Mouse (Mus musculus) intestine, embryonic 16.5 days (tissue): ENCODE results near the gene Glod4. TPM values are rescaled to one million over a fixed set of nuclear protein-coding genes. Genes with fewer than 3 reads are reported as not detected.

Experiments used
- ATAC-seq: fragments of 200-750 bp; cut with Nextera tagmentation; 2 replicates; pipeline ENCODE4 v1.8.0; 2017; ENCODE audit warnings: moderate TSS enrichment, moderate library complexity
- H3K27ac ChIP-seq: fragments of 300-500 bp; sonication (generic); 2 replicates; pipeline ENCODE4 v1.5.1; 2014; ENCODE audit warnings: mild to moderate bottlenecking, low read length
- H3K27me3 ChIP-seq: fragments of 300-500 bp; sonication (generic); replicated peaks from 2 replicates; pipeline ENCODE4 v1.6.1; 2014; ENCODE audit warnings: low read length, control low read depth, mixed read lengths; ENCODE audit not compliant: control insufficient read depth, insufficient read depth
- H3K36me3 ChIP-seq: fragments of 300-500 bp; sonication (generic); 2 replicates; pipeline ENCODE4 v1.6.1; 2014; ENCODE audit warnings: low read length, control low read depth; ENCODE audit not compliant: control insufficient read depth, insufficient read depth
- H3K4me1 ChIP-seq: fragments of 300-500 bp; sonication (generic); 2 replicates; pipeline ENCODE4 v1.6.1; 2014; ENCODE audit warnings: low read length, control low read depth, mixed read lengths; ENCODE audit not compliant: control insufficient read depth, insufficient read depth
- H3K4me2 ChIP-seq: fragments of 300-500 bp; sonication (generic); 2 replicates; pipeline ENCODE4 v1.6.1; 2014; ENCODE audit warnings: low read depth, low read length, control low read depth
- H3K4me3 ChIP-seq: fragments of 300-500 bp; sonication (generic); 2 replicates; pipeline ENCODE4 v1.5.1; 2014; ENCODE audit warnings: mild to moderate bottlenecking, low read length
- H3K9ac ChIP-seq: fragments of 300-500 bp; sonication (generic); 2 replicates; pipeline ENCODE4 v1.6.1; 2014; ENCODE audit warnings: low read depth, low read length
- H3K9me3 ChIP-seq: fragments of 300-500 bp; sonication (generic); 2 replicates; pipeline ENCODE4 v1.6.1; 2016; ENCODE audit warnings: low read length, control low read depth; ENCODE audit not compliant: control insufficient read depth
- WGBS: fragments of 180-500 bp; shearing (Covaris S2); extraction: QIAGEN DNeasy Blood & Tissue Kit; methylation state at CpG from one replicate; pipeline ENCODE4 v1.1.7; 2014; 5-methylcytosine and 5-hydroxymethylcytosine counted together
- polyA plus RNA-seq: library from polyadenylated mRNA; unstranded; fragments of >200 nt; fragmentation: Nextera tagmentation; extraction: Ambion mirVana; gene quantifications from 2 replicates; pipeline ENCODE4 v1.2.1, GENCODE M21; 2015

Glod4 gene
- polyA plus RNA-seq, 1 experiment from 2014 or later, result 129 TPM

DNA sequence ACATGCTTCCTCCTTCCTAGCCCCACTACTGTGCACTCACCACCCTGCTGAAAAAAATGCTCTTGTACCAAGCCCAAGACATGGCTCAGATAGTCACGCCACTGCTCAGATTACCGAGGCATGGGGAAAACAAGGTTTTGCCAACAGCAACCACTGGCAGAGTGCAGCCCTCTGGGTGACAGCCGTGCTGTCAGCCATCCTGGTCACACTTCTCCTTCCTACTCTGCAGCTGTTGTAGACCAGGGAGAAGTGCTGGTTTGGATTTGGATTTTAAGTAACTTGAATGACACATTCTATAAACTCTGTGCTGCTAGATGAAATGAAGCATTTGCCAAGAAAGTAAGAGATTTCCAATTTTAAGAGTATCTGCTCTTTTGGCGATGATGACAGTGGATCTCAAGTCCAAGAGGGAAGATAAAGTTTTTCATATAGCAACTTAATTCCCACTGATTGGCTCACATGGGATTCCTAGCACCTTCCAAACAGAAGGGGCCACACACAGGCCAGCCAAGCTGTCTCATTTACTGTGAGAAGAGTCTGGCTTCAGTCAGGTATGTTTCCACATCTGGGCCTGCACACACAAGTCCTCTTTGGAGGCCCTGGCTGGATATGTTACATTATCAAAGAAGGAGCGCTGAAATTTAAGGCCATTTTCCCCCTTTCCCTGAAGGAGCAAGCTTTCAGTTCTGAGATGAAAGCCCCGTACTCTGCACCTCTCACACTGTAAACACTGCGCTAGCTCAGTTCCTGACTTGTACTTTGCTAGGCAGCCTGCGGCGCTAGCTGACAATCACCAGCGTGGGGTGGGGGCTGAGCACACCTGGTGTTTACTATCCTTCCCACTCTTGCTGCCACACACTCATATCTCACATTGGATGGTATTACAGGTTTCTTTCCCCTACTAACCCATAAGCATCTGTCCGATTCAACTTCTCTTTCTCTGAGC is 136.7 kb downstream of the Glod4 start:
- 0 out of 2 replicates have a peak overlapping the region, but pooled peaks have one; percentile 14 for H3K27ac ChIP-seq
- no peaks in the 10 kb centered on the region for H3K9me3 ChIP-seq
- no peak overlapping the region for H3K4me3 ChIP-seq
- WGBS, result 61% methylated on average over 11 of the region's 11 CpGs
- H3K4me2 ChIP-seq, result no peak overlapping the region
- peak overlapping the region; percentile 3; the same call in 1 of the 2 replicates for H3K9ac ChIP-seq
- H3K36me3 ChIP-seq, result no peaks in the 10 kb centered on the region
- H3K27me3 ChIP-seq, result no peaks in the 10 kb centered on the region
- ATAC-seq, result peak; percentile 48; the same call in 1 of the 2 replicates
- H3K4me1 ChIP-seq, result 0 out of 2 replicates have a peak, but pooled peaks cover 3% of the 10 kb centered on the region

GRCm38 (mm10) chr11:76101154-76101553 is 142.4 kb downstream of the Glod4 start:
- ATAC-seq, result no peak
- Histone ChIP-seq H3K4me1 (peaks cover 26% of the 10 kb centered on the region), H3K4me3 (no peak overlapping the region), H3K4me2 (no peak overlapping the region), H3K9me3 (no peaks in the 10 kb centered on the region), H3K27me3 (no peaks in the 10 kb centered on the region), H3K27ac (0 out of 2 replicates have a peak overlapping the region, but pooled peaks have one; percentile 9), H3K9ac (no peak overlapping the region), H3K36me3 (no peaks in the 10 kb centered on the region)

- 19% methylated on average over 4 of the region's 4 CpGs for WGBS
- H3K9ac ChIP-seq, result 0 out of 2 replicates have a peak overlapping the region, but pooled peaks have one; percentile 25
- no peaks in the 10 kb centered on the region for H3K27me3 ChIP-seq
- H3K9me3 ChIP-seq, result no peaks in the 10 kb centered on the region
- H3K4me2 ChIP-seq, result 0 out of 2 replicates have a peak overlapping the region, but pooled peaks have one; percentile 0
- H3K36me3 ChIP-seq, result no peaks in the 10 kb centered on the region
- H3K27ac ChIP-seq, result peak overlapping the region; percentile 82
- H3K4me3 ChIP-seq, result no peak overlapping the region
- peaks cover 26% of the 10 kb centered on the region for H3K4me1 ChIP-seq
- peak; percentile 88 for ATAC-seq
Measured at GRCm38 (mm10) chr11:76099193-76099975, 144.1 kb downstream of the Glod4 start.

GRCm38 (mm10) chr11:76093610-76094009 is 149.9 kb downstream of the Glod4 start:
- WGBS, result 87% methylated on average over 8 of the region's 8 CpGs
- Histone ChIP-seq H3K9me3 (no peaks in the 10 kb centered on the region), H3K27ac (no peak overlapping the region), H3K4me1 (peaks cover 2% of the 10 kb centered on the region; the same call in 1 of the 2 replicates), H3K27me3 (no peaks in the 10 kb centered on the region), H3K36me3 (no peaks in the 10 kb centered on the region), H3K4me3 (no peak overlapping the region), H3K9ac (no peak overlapping the region), H3K4me2 (no peak overlapping the region)
- no peak for ATAC-seq

- no peaks in the 10 kb centered on the region for H3K27me3 ChIP-seq
- 0 out of 2 replicates have a peak, but pooled peaks cover 3% of the 10 kb centered on the region for H3K36me3 ChIP-seq
- H3K9me3 ChIP-seq, result no peaks in the 10 kb centered on the region
- H3K4me1 ChIP-seq, result no peaks in the 10 kb centered on the region
- no peak overlapping the region for H3K4me3 ChIP-seq
- 76% methylated on average over 6 of the region's 6 CpGs for WGBS
- no peak for ATAC-seq
- no peak overlapping the region for H3K9ac ChIP-seq
- no peak overlapping the region for H3K4me2 ChIP-seq
- no peak overlapping the region for H3K27ac ChIP-seq
Measured at GRCm38 (mm10) chr11:76089776-76090175, 153.7 kb downstream of the Glod4 start.

DNA sequence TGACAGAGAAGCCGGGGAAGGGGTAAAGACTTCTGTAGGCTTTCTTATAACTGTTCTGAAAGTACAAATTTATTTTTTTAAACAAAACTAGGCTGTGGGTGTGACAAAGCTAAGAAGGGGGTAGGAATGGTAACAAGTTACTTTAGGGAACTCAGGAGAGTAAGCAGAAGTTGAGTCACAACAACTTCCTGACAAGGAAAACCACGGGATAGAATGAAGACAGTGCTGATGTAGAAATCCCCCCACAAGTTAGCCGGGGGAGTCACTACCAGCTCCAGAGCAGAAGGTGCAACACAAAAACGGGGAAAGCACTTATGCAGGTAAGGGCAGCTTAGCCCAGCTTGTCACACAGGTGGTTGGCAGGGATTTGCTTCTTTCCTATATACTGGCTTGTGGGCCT is 155.0 kb downstream of the Glod4 start:
- H3K36me3 ChIP-seq, result 0 out of 2 replicates have a peak, but pooled peaks cover 3% of the 10 kb centered on the region
- no peak overlapping the region for H3K4me2 ChIP-seq
- no peaks in the 10 kb centered on the region for H3K27me3 ChIP-seq
- no peak for ATAC-seq
- no peak overlapping the region for H3K9ac ChIP-seq
- no peak overlapping the region for H3K27ac ChIP-seq
- H3K4me3 ChIP-seq, result no peak overlapping the region
- no peaks in the 10 kb centered on the region for H3K9me3 ChIP-seq
- 86% methylated on average over 4 of the region's 4 CpGs for WGBS
- no peaks in the 10 kb centered on the region for H3K4me1 ChIP-seq

GRCm38 (mm10) chr11:76085898-76086591 is 157.5 kb downstream of the Glod4 start:
- H3K4me1 ChIP-seq, result no peaks in the 10 kb centered on the region
- no peak for ATAC-seq
- H3K36me3 ChIP-seq, result 0 out of 2 replicates have a peak, but pooled peaks cover 3% of the 10 kb centered on the region
- no peak overlapping the region for H3K27ac ChIP-seq
- no peaks in the 10 kb centered on the region for H3K27me3 ChIP-seq
- WGBS, result 71% methylated on average over 5 of the region's 5 CpGs
- H3K9me3 ChIP-seq, result no peaks in the 10 kb centered on the region
- no peak overlapping the region for H3K4me2 ChIP-seq
- no peak overlapping the region for H3K4me3 ChIP-seq
- no peak overlapping the region for H3K9ac ChIP-seq

- no peak overlapping the region for H3K4me2 ChIP-seq
- no peak overlapping the region for H3K9ac ChIP-seq
- H3K27me3 ChIP-seq, result no peaks in the 10 kb centered on the region
- no peak overlapping the region for H3K27ac ChIP-seq
- ATAC-seq, result no peak
- 86% methylated on average over 1 of the region's 1 CpGs for WGBS
- no peak overlapping the region for H3K4me3 ChIP-seq
- H3K4me1 ChIP-seq, result no peaks in the 10 kb centered on the region
- H3K9me3 ChIP-seq, result no peaks in the 10 kb centered on the region
- peaks cover 9% of the 10 kb centered on the region; the same call in 1 of the 2 replicates for H3K36me3 ChIP-seq
Measured at GRCm38 (mm10) chr11:76084943-76085342, 158.6 kb downstream of the Glod4 start.
